Mouse (Mus musculus) urinary bladder, postnatal 36 days (tissue): Measurements from ENCODE around the gene Fam13a.

ENCODE experiments used
- DNase-seq, 2 experiments: peaks; one replicate each; pipeline ENCODE4 v3.0.0; 2022; ENCODE audit warnings: low spot score in 2 of 2, mixed read lengths in 1 of 2

Gene Fam13a

DNA sequence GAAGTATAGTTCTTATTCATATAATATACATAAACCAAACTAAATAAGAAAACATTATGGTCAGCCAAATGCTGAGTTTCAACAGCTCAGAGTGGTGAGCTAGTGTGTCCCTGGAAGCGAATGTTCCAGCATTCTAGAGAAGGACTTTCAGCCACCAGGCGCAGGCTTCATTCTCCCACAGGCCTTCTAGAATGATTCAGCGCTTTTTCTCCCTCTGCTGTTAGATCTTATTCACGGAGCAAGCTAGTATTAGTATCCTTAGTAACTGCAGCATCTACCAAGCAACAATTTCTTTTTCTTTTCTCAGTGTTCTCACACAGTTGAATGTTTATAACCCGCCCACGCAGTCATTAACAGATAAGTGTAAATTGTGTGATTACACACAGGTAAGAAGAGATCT is 142.1 kb downstream of the Fam13a start:
- no peak for DNase-seq
